Comparison of ENCODE assay signal across 10 mouse cellular contexts in the genomic region with DNA sequence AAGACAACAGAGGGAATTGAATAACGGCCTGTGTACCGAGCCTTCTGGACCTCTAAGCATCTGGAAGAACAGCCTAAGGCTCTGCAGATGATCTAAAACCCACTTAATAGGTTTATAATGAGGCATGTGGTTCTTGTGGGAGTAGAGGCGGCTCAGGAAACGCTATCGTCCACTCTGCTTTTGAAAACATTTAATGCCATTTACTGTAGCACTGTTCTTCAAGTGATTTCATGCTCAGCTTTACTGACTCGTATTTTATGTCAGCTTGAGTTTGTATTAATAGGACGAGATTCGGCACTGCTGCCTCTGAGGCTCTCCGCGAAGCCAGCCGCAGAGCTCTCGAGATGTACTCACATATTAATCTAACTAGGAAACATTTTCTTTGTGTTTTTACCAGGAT.
DNase-seq lines count a peak whose midpoint lies in the region; ATAC-seq lines count a peak whose summit lies in the region.
"Had no signal": no experiment of that assay in that cellular context is flagged by ENCODE, and none has a peak within 500 bp of the region (broad histone marks: within the 10 kb centered on the region; RNA-seq: fewer than 3 reads in every experiment).

No protein-coding gene starts in this region.

- 0 out of 4 replicates have a peak overlapping the region, but pooled peaks of 1 of the 2 experiments have one; percentile 13 for H3K4me3 ChIP-seq in heart, embryonic 14.5 days (ENCODE audit: control insufficient read depth in 1 of 2, insufficient read depth in 1 of 2, low read depth in 1 of 2, low read length in 2 of 2)
- H3K4me3 ChIP-seq in intestine, embryonic 15.5 days (replicated peaks): no peak overlapping the region
- H3K4me3 ChIP-seq in neural tube, embryonic 12.5 days: no peak overlapping the region
- H3K4me3 ChIP-seq: liver, embryonic 13.5 days had no signal

- H3K4me2 ChIP-seq in heart, embryonic 14.5 days (ENCODE audit: low read length): peak overlapping the region; percentile 45
- peak overlapping the region; percentile 39 for H3K4me2 ChIP-seq in intestine, embryonic 15.5 days (replicated peaks)
- H3K4me2 ChIP-seq in neural tube, embryonic 12.5 days (replicated peaks): peak overlapping the region; percentile 27
- H3K4me2 ChIP-seq: liver, embryonic 13.5 days had no signal

- H3K36me3 ChIP-seq in heart, embryonic 14.5 days (ENCODE audit: control insufficient read depth, insufficient read depth, low read length): no peaks in the 10 kb centered on the region
- H3K36me3 ChIP-seq in intestine, embryonic 15.5 days: no peaks in the 10 kb centered on the region
- H3K36me3 ChIP-seq in neural tube, embryonic 12.5 days: no peaks in the 10 kb centered on the region
- H3K36me3 ChIP-seq: liver, embryonic 13.5 days had no signal

- H3K27ac ChIP-seq in heart, embryonic 14.5 days (replicated peaks in 1 of 2; ENCODE audit: control insufficient read depth in 1 of 2, insufficient read depth in 1 of 2, low read depth in 2 of 2, low read length in 2 of 2): peak overlapping the region; percentile 49 to 61; a peak in 3 of 4 replicates
- peak overlapping the region; percentile 8; the same call in 1 of the 2 replicates for H3K27ac ChIP-seq in intestine, embryonic 15.5 days
- H3K27ac ChIP-seq in neural tube, embryonic 12.5 days: no peak overlapping the region
- H3K27ac ChIP-seq: liver, embryonic 13.5 days had no signal

- WGBS in heart, embryonic 14.5 days: 29% methylated on average over 12 of the region's 12 CpGs
- WGBS in intestine, embryonic 15.5 days: 10% methylated on average over 12 of the region's 12 CpGs
- 29% methylated on average over 12 of the region's 12 CpGs for WGBS in neural tube, embryonic 12.5 days

- peak; percentile 19; the same call in 1 of the 2 replicates for ATAC-seq in heart, embryonic 14.5 days (ENCODE audit: insufficient number of reproducible peaks, insufficient read depth, low FRiP score, low read depth)
- ATAC-seq in intestine, embryonic 15.5 days: peak; percentile 71
- ATAC-seq in neural tube, embryonic 12.5 days (ENCODE audit: low FRiP score, low read depth): peak; percentile 54

- H3K4me1 ChIP-seq in heart, embryonic 14.5 days (ENCODE audit: control insufficient read depth in 2 of 2, insufficient read depth in 2 of 2, low read length in 2 of 2): peaks cover 9 to 25% of the 10 kb centered on the region in 2 experiments
- peaks cover 10% of the 10 kb centered on the region for H3K4me1 ChIP-seq in intestine, embryonic 15.5 days (replicated peaks)
- H3K4me1 ChIP-seq in neural tube, embryonic 12.5 days: no peaks in the 10 kb centered on the region
- H3K4me1 ChIP-seq: liver, embryonic 13.5 days had no signal

- intact Hi-C loops in heart, postnatal 10 days (cut with DNase I): no loop called here

- no peaks in the 10 kb centered on the region for H3K9me3 ChIP-seq in heart, embryonic 14.5 days (ENCODE audit: control insufficient read depth, low read length)
- H3K9me3 ChIP-seq in intestine, embryonic 15.5 days: no peaks in the 10 kb centered on the region
- H3K9me3 ChIP-seq in neural tube, embryonic 12.5 days: no peaks in the 10 kb centered on the region
- H3K9me3 ChIP-seq: liver, embryonic 13.5 days had no signal

- H3K9ac ChIP-seq in heart, embryonic 14.5 days (ENCODE audit: low read length): peak overlapping the region; percentile 47; the same call in 1 of the 2 replicates
- no peak overlapping the region for H3K9ac ChIP-seq in intestine, embryonic 15.5 days
- H3K9ac ChIP-seq in neural tube, embryonic 12.5 days: no peak overlapping the region
- H3K9ac ChIP-seq: liver, embryonic 13.5 days had no signal

- no peaks in the 10 kb centered on the region for H3K27me3 ChIP-seq in heart, embryonic 14.5 days (ENCODE audit: control insufficient read depth, insufficient read depth, low read length)
- no peaks in the 10 kb centered on the region for H3K27me3 ChIP-seq in intestine, embryonic 15.5 days (replicated peaks)
- no peaks in the 10 kb centered on the region for H3K27me3 ChIP-seq in neural tube, embryonic 12.5 days (replicated peaks)
- H3K27me3 ChIP-seq: liver, embryonic 13.5 days had no signal

- DNase-seq in heart, postnatal 10 days: no peak
- DNase-seq in embryo, embryonic 9.5 days (ENCODE audit: extremely low spot score): peak; percentile 6
- DNase-seq in gastrocnemius, postnatal 10 days: no peak
- no peak for DNase-seq in layer of hippocampus, postnatal 10 days (ENCODE audit: low spot score in 2 of 2)
- DNase-seq in urinary bladder, postnatal 25 days (ENCODE audit: low spot score): no peak
- DNase-seq: gastrocnemius, postnatal 36 days; liver, embryonic 13.5 days had no signal

Comparison
In these comparisons a context has a peak if more than half of its experiments do, and no peak if none do; other contexts are left out.
1. ATAC-seq: peak in every context shown above with its lines; median percentile 71 in intestine, embryonic 15.5 days; 54 in neural tube, embryonic 12.5 days; 19 in heart, embryonic 14.5 days.